Mouse (Mus musculus) right cerebral cortex, postnatal 36 days (tissue): Measurements from ENCODE around the gene Selenof.
"Not testable (repeated sequence)": the region's sequence is repeated elsewhere in the genome, so short reads cannot be mapped to it uniquely, and the experiment has no call there.

ENCODE experiments used
- DNase-seq, 2 experiments: peaks; one replicate each; pipeline ENCODE4 v3.0.0; 2022; ENCODE audit warnings: low spot score in 2 of 2, mixed read lengths in 1 of 2

The Selenof gene

GRCm38 (mm10) chr3:144602819-144603218 is 32.7 kb downstream of the Selenof start:
- DNase-seq: no peak

DNA sequence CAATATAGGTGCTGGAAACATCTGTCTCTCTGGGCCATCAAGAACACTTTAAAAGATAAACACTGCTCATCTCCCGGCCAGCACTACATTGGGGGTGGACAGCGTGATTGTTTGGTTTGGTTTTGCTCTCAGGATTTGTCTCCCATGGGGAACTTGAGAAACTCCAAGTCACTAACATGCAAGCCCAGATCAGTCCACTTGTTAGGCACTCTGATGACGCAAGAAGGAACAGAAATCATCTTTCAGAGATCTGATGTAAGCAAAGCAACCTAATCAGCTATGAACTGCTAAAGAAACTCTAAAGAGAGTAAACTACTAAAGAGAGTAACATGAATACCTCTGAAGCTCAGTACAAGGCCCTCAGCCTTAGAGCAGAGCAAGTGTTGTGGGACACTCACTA is 33.5 kb downstream of the Selenof start:
- no peak for DNase-seq

DNA sequence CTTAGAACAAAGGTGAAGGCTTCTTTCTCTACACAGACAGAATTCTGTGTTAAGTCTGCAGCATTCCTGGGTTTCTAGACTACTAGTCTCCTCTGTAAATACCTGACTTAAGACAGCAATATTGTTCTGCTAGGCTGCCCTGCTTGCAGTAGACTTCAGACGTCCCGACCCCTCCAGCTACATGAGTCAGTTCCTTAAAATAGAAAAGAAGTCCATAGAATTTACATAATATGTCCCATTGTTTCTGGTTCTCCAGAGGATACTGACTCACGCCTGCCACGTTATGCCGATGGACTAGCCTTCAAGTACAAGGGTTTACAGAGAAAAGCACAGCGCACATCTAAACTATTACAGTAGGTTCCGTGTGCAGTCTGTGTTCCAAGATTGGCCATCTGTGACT is 34.1 kb downstream of the Selenof start:
- no peak for DNase-seq

DNA sequence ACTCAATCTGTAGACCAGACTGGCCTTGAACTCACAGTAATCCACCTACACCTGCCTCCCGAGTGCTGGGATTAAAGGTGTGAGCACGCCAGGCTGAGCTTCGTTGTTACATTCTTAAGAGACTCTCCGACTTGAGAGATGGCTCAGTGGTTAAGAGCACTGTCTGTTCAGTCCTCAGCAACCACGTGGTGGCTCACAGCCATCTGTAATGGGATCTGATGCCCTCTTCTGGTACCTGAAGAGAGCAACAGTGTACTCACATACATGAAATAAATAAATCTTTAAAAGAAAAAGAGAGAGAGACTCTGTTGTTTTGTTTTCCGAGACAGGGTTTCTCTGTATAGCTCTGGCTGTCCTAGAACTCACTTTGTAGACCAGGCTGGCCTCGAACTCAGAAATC is 35.7 kb downstream of the Selenof start:
- not testable (repeated sequence) for DNase-seq

DNA sequence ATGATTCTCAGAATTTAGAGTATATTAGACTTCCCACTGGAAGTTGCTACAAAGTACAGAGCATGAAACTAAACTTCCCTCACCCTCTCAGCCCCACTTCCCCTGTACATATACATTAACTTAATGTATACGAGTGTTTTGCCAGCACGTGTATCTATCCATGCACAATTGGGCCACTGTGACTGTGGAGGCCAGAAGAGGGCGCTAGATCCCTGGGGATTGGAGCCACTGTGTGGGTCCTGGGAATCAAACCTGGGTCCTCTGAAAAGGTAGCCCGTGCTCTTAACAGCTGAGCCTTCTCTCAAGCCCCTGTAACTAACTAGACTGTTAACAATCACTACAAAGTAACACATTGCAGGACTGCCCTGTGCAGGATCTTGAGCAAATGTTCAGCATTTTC is 36.3 kb downstream of the Selenof start:
- no peak for DNase-seq

DNA sequence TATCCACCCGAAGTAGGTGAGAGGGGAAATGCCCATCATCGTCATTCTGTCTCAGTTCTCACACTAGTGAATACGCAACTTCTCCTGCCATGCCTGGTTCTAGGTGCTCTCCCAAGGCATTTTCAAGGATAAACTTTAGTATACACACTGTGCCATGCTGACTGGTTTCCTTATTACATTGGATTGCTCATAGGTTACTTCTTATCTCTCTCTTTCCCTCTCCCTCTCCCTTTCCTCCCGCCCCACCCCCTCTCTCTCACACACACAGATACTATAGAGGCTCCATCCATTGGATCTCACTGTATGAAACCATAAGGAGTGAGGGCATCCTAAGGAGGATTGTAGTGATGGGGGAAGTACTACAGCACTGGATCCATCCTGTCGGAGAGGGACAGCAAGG is 38.0 kb downstream of the Selenof start:
- DNase-seq: no peak

GRCm38 (mm10) chr3:144610759-144611158 is 40.7 kb downstream of the Selenof start:
- DNase-seq: no peak

DNA sequence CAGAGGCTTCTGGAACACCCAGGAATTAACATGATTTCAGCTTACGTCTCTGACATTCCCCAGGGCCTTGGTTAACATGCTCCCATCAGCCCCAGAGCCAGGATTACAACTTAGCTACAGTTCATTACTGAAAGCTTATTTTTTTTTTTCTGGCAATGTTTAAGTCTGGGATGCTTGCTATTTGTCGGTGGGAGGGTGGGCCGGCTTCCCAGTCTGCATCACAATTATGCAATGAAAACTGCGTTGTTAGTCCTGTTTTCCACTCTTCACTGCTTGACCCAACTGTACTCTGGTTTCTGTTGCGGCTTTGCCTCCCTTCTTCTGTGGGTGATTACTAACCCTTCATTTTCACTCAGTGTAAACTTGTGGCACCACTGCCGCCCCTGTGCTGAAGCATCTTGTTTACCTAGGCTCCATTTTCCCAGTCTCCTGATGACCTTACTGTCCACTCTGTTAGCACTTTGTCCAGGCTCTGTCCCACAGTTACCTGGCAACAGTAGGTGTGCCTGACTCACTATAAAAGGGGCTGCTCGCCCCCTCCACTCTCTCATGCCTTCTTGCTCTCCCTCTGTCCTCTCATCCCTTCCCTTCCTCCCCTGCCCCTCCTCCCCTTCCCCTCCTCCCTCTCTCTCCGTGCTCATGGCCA is 41.6 kb downstream of the Selenof start:
- no peak for DNase-seq

- DNase-seq: no peak
Measured at GRCm38 (mm10) chr3:144612382-144612781, 42.3 kb downstream of the Selenof start.

DNA sequence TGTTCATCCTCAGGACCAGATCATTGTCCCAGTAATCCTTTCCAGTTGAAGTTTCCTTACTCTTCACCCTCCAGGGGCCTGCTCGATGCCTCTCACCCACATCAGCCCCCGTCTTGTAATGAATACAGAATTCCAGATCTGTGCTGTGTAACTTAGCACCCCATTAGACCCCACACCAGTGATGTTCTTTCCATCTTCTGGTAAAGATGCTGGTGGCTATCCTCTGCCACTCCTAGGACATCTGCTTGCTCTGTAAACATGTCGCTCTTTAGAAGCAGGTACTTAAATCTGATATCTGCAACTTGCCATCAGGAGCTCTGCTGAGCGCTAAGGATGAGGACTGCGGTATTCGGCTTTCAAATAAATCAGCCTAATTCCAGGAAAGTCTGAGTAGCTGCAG is 44.2 kb downstream of the Selenof start:
- DNase-seq: no peak

GRCm38 (mm10) chr3:144614698-144615097 is 44.6 kb downstream of the Selenof start:
- DNase-seq: no peak

DNA sequence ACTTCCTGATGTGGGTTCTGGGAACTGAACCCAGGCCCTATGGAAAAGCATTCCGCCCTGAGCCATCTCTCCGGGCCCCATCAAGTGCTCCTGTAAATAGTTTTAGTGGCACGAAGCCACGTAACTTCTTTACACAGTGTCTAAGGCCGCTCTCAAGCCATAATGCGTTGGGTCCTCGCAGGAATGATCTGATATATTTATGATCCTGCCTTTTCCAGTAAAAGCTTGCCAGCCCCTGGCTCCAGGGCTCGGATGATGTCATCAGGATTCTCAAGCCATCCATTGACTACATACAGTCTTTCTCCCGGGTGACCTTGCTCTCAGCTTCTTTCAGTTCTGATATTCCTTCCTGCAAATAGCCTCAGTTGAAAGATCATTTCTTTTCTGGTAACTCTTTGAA is 45.4 kb downstream of the Selenof start:
- no peak for DNase-seq

- peak; percentile 60 to 75 for DNase-seq
Measured at GRCm38 (mm10) chr3:144616654-144617425, 46.7 kb downstream of the Selenof start.

GRCm38 (mm10) chr3:144617633-144618180 is 47.6 kb downstream of the Selenof start:
- DNase-seq: no peak

DNA sequence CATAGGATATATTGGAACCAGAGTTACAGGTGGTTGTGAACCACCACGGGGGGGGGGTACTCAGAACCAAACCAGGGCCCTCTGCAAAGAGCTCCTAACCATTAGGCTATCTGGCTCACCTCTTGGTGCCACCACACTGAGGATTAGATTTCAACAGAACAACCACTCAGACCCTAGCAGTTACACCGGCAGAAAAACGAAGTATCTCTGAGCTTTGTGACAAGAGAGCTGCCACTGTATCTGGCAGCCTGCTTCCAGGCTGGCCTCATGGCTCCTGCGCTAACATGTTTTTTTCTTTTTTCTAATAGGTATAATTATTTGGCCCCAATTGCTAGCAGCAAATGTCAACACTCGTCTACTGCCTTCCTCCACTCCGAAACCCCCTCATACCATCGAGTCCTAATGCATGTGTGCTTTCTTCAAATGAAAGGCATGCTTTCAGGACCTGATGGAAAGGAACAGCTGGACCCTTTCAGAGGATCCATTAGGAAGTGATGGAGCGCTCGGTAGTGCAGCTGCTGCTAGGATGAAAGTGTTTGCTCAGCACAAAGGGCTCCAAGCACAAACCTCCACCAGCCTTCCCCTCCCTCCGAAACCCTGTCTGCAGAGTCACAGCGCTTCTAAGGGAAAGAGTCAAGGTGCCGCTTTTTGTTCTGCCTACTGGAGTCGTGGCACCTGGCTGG is 53.0 kb downstream of the Selenof start:
- DNase-seq: no peak

DNA sequence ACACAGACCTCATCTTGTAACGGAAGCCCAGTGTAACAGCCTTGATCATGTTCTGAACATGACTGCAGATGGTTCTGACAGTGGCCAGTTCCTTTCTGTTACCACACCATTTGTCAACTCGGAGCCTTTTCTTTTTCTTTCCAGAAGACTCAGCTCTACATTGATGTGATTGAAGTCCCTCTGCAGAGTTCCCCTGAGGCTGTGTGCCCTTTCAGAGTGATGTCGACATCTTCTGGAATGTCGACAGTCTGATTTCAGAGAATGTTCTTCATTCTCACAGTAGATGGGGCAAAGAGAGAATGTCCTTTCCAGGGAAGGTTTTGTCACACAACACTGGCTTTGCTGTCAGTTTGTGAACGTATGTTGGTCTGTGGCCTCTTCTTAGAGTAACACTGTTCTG is 55.6 kb downstream of the Selenof start:
- DNase-seq: no peak

DNA sequence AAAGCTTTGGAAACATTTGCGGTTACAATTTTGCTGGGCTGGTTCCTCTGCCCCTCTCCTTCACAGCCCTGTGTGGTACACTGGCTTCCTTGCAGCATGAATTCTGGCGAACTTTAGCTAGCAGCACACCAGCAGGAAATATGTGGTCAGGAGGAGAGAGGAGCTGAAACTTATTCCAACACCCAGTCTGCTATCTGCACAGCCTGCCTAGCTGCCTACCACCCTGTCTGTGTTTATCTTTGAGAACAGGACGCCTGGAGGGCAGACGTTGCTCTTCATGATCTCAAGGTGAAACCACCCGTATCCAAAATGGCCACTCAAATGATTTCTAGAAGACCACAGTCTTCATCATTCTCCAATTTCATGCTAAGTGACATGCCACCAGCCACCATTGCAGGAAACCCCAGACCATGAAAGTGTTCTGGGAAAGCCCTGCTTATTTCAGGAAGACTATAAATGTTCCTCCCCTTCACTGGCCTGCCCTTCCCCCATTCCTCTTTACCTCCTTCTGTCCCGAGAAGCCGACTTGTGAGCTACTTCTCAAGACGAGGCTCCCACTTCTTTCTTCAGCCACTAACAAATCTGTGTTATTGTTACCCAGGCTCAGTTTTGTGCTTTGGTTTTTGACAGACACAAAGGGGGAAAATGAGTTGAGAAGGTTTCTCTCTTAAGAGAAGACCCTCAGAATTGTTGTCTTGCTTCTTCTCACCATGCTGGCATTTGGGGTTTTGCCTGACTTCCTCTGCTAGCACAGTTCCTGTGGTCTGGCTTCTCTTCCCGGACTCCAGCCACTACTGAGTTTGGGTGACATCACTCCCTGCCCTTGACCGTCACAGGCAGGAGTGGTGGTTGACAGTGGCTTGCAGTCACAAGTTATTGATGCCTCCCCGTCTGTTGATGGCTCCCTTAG is 58.2 kb downstream of the Selenof start:
- DNase-seq: no peak

- DNase-seq: no peak
Measured at GRCm38 (mm10) chr3:144628915-144629230, 58.8 kb downstream of the Selenof start.

DNA sequence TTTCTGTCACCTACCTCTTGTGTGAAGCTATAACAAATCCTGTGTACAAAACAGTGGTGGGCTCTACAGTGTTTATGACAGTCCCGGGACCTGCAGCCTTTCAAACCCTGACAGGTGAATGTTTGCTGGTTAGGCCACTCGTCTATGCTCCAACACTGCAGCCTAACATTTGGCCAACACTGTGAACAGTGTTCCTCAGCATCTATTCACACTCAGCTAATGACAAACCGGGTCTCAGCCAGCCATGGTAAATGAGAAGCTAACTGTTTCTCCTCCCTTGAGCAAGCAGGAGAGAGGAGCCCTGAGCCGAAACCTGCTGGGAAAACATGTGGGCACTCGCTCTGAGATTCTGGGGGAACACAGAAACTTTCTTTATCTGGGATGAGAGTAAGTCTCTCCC is 65.1 kb downstream of the Selenof start:
- no peak for DNase-seq

DNA sequence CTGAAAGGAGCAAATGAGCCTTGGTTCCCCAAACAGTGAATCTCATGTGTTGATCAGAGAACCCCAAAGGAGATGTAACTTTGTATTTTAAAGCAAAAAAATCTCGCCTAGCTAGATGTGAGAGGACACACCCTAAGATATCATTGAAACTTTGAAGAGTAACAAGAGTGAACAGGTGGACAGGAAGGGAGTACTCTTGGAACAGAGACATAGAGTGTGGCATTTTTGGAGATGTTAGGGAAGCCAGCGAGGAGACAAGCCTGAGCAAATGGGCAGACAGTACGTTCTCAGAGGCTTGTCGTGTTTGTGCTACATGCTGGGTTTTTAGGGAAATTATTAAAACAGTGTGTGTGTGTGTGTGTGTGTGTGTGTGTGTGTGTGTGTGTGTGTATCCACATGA is 68.0 kb downstream of the Selenof start:
- no peak for DNase-seq

GRCm38 (mm10) chr3:144639387-144639786 is 69.3 kb downstream of the Selenof start:
- no peak for DNase-seq

GRCm38 (mm10) chr3:144640033-144640432 is 69.9 kb downstream of the Selenof start:
- DNase-seq: no peak
